8 mouse cellular contexts compared by ENCODE assay signal in the genomic region with DNA sequence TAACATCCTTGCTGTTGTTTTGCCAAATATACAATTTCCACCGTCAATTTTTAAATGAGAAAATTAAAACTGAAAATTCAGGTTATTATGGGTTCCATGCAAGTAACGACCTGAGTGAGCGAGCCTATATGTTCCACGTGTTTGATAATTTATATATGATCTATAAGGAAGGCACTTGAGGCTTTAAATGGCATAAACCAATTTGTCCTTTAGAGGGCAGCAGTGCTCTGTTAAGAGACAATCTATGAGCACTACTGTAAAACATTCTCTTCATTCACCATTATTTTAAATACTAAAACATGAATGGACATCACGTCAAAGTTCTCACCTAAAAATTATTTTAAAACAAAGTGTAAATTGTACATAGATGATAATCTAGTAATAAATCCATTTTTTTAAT. TPM values are rescaled to one million over a fixed set of nuclear protein-coding genes. Genes with fewer than 3 reads are reported as not detected.
DNase-seq lines count a peak whose midpoint lies in the region; ATAC-seq and TF ChIP-seq lines count a peak whose summit lies in the region.

No protein-coding gene starts in this region.

- H3K27me3 ChIP-seq in heart, adult 2 months (ENCODE audit: control insufficient read depth, insufficient read depth, low read length): no peaks in the 10 kb centered on the region
- H3K27me3 ChIP-seq in heart, embryonic 11.5 days (ENCODE audit: control insufficient read depth, insufficient read depth, low read length): no peaks in the 10 kb centered on the region
- no peaks in the 10 kb centered on the region for H3K27me3 ChIP-seq in forebrain, embryonic 12.5 days
- H3K27me3 ChIP-seq in liver, postnatal 0 days (ENCODE audit: insufficient read depth, low read length): no peaks in the 10 kb centered on the region
- no peaks in the 10 kb centered on the region for H3K27me3 ChIP-seq in splenic B cell, adult 2 months (ENCODE audit: control insufficient read depth, insufficient read depth, low read length, poor library complexity, severe bottlenecking)

- ATAC-seq in heart, embryonic 11.5 days (replicated peaks; ENCODE audit: insufficient number of reproducible peaks, low FRiP score, low TSS enrichment): no peak
- peak; percentile 42; the same call in 1 of the 2 replicates for ATAC-seq in forebrain, embryonic 12.5 days (ENCODE audit: low FRiP score)
- ATAC-seq in liver, postnatal 0 days: no peak

- no peak for TF ChIP-seq EP300 in heart, adult 2 months (IDR thresholded peaks at IDR 0.05; ENCODE audit: insufficient read depth, low read depth, low read length)
- TF ChIP-seq EP300 in liver, postnatal 0 days (IDR thresholded peaks at IDR 0.05; ENCODE audit: low read depth): no peak

- TF ChIP-seq POLR2A in heart, adult 2 months (IDR thresholded peaks at IDR 0.05; ENCODE audit: insufficient read depth, low read depth, low read length): no peak

- peak; percentile 87 for TF ChIP-seq CTCF in heart, adult 2 months (IDR thresholded peaks at IDR 0.05)
- peak; percentile 70 for TF ChIP-seq CTCF in liver, postnatal 0 days (IDR thresholded peaks at IDR 0.05; ENCODE audit: low read depth)

- H3K36me3 ChIP-seq in heart, adult 2 months (ENCODE audit: control insufficient read depth, insufficient read depth, low read length): no peaks in the 10 kb centered on the region
- H3K36me3 ChIP-seq in heart, embryonic 11.5 days (ENCODE audit: control insufficient read depth, insufficient read depth, low read length): no peaks in the 10 kb centered on the region
- H3K36me3 ChIP-seq in forebrain, embryonic 12.5 days (replicated peaks): no peaks in the 10 kb centered on the region
- no peaks in the 10 kb centered on the region for H3K36me3 ChIP-seq in liver, postnatal 0 days (replicated peaks; ENCODE audit: insufficient read depth, low read length)
- H3K36me3 ChIP-seq in splenic B cell, adult 2 months (ENCODE audit: control insufficient read depth, insufficient read depth, low read length, poor library complexity, severe bottlenecking): no peaks in the 10 kb centered on the region

- DNase-seq in heart, adult 2 months: no peak
- peak; percentile 67 for DNase-seq in thymus, postnatal 0 days (ENCODE audit: low spot score)
- DNase-seq in thymus, adult 18-20 months: no peak
- DNase-seq in liver, postnatal 0 days: no peak
- peak; percentile 85 for DNase-seq in splenic B cell, adult 2 months (ENCODE audit: low read depth, low spot score)
- DNase-seq in thymus, postnatal 4 days: no peak

- WGBS in heart, adult 2 months: 17% methylated on average over 5 of the region's 5 CpGs
- whole genome bisulfite sequencing in heart, embryonic 11.5 days (ENCODE audit: insufficient replicate concordance): 20% methylated on average over 5 of the region's 5 CpGs
- 15% methylated on average over 5 of the region's 5 CpGs for WGBS in forebrain, embryonic 12.5 days
- 15% methylated on average over 5 of the region's 5 CpGs for WGBS in liver, postnatal 0 days (ENCODE audit: insufficient replicate concordance)

- no peaks in the 10 kb centered on the region for H3K9me3 ChIP-seq in heart, embryonic 11.5 days (replicated peaks; ENCODE audit: control insufficient read depth, low read length)
- no peaks in the 10 kb centered on the region for H3K9me3 ChIP-seq in forebrain, embryonic 12.5 days
- no peaks in the 10 kb centered on the region for H3K9me3 ChIP-seq in liver, postnatal 0 days (ENCODE audit: low read length)

- H3K79me2 ChIP-seq in heart, adult 2 months (replicated peaks; ENCODE audit: control insufficient read depth, insufficient read depth, low read length): no peaks in the 10 kb centered on the region; the same call in 1 of the 2 replicates

- H3K27ac ChIP-seq in heart, adult 2 months: no peak overlapping the region
- H3K27ac ChIP-seq in heart, embryonic 11.5 days (ENCODE audit: low read depth, low read length): no peak overlapping the region
- no peak overlapping the region for H3K27ac ChIP-seq in forebrain, embryonic 12.5 days
- H3K27ac ChIP-seq in liver, postnatal 0 days (ENCODE audit: low read depth): no peak overlapping the region

- no peak overlapping the region for H3K4me2 ChIP-seq in heart, embryonic 11.5 days
- H3K4me2 ChIP-seq in forebrain, embryonic 12.5 days: no peak overlapping the region
- H3K4me2 ChIP-seq in liver, postnatal 0 days (ENCODE audit: low read depth, low read length): no peak overlapping the region

- H3K4me3 ChIP-seq in heart, adult 2 months: no peak overlapping the region
- no peak overlapping the region for H3K4me3 ChIP-seq in heart, embryonic 11.5 days (ENCODE audit: low read depth, low read length)
- H3K4me3 ChIP-seq in forebrain, embryonic 12.5 days (replicated peaks): no peak overlapping the region
- no peak overlapping the region for H3K4me3 ChIP-seq in liver, postnatal 0 days (ENCODE audit: low read depth, low read length)

- H3K4me1 ChIP-seq in heart, adult 2 months (ENCODE audit: control insufficient read depth, insufficient read depth, low read length): peaks cover 1% of the 10 kb centered on the region
- H3K4me1 ChIP-seq in heart, embryonic 11.5 days (ENCODE audit: control insufficient read depth, insufficient read depth, low read length): peaks cover 6% of the 10 kb centered on the region; the same call in 1 of the 2 replicates
- H3K4me1 ChIP-seq in forebrain, embryonic 12.5 days: no peaks in the 10 kb centered on the region
- no peaks in the 10 kb centered on the region for H3K4me1 ChIP-seq in liver, postnatal 0 days (ENCODE audit: insufficient read depth)

- intact Hi-C loops in heart, adult 2 months (cut with DNase I): no loop called here

- H3K9ac ChIP-seq in heart, adult 2 months (ENCODE audit: low read depth, low read length): no peak overlapping the region
- H3K9ac ChIP-seq in heart, embryonic 11.5 days (ENCODE audit: low read depth, low read length): no peak overlapping the region
- H3K9ac ChIP-seq in forebrain, embryonic 12.5 days: no peak overlapping the region
- H3K9ac ChIP-seq in liver, postnatal 0 days (replicated peaks): no peak overlapping the region

RNA-seq across cellular contexts. Expression of a gene that starts 22.5 kb away (rescaled TPM):
- total RNA-seq in heart, adult 2 months (2021): 10 to 100 TPM; 54.1 to 56.9 TPM
- 19.9 and 56.8 TPM in 2 replicates for polyA plus RNA-seq in heart, adult 2 months (2012; rRNA removed)
- polyA plus RNA-seq in heart, embryonic 11.5 days (2014; fragmentation: Nextera tagmentation; extraction: Ambion mirVana): 76.3 and 83.8 TPM in 2 replicates
- 25.1 and 25.7 TPM in 2 replicates for polyA plus RNA-seq in thymus, postnatal 0 days (2015; fragmentation: Nextera tagmentation; extraction: Ambion mirVana)
- polyA plus RNA-seq in forebrain, embryonic 12.5 days (2016; fragmentation: Nextera tagmentation; extraction: Ambion mirVana): 9.0 and 9.4 TPM in 2 replicates
- polyA plus RNA-seq in liver, postnatal 0 days (2015; fragmentation: Nextera tagmentation; extraction: Ambion mirVana): 12.2 and 15.2 TPM in 2 replicates

RNA-seq across cellular contexts. Expression of a gene that starts 28.8 kb away (rescaled TPM):
- 10 to 100 TPM; 23.2 to 25.6 TPM for total RNA-seq in heart, adult 2 months (2021)
- 8.2 and 13.9 TPM in 2 replicates for polyA plus RNA-seq in heart, adult 2 months (2012; rRNA removed)
- polyA plus RNA-seq in heart, embryonic 11.5 days (2014; fragmentation: Nextera tagmentation; extraction: Ambion mirVana): 59.6 and 68.1 TPM in 2 replicates
- polyA plus RNA-seq in thymus, postnatal 0 days (2015; fragmentation: Nextera tagmentation; extraction: Ambion mirVana): 20.1 and 23.0 TPM in 2 replicates
- polyA plus RNA-seq in forebrain, embryonic 12.5 days (2016; fragmentation: Nextera tagmentation; extraction: Ambion mirVana): 10.3 and 11.0 TPM in 2 replicates
- polyA plus RNA-seq in liver, postnatal 0 days (2015; fragmentation: Nextera tagmentation; extraction: Ambion mirVana): 9.4 and 12.8 TPM in 2 replicates

Comparison
In these comparisons a context has a peak if more than half of its experiments do, and no peak if none do; other contexts are left out.
1. DNase-seq: peak in thymus, postnatal 0 days (single experiment) and splenic B cell, adult 2 months (single experiment); none in heart, adult 2 months (0 of 2), thymus, adult 18-20 months (0 of 2), liver, postnatal 0 days (single experiment) and thymus, postnatal 4 days (single experiment).